12 mouse cellular contexts compared by ENCODE assay signal in the genomic region with DNA sequence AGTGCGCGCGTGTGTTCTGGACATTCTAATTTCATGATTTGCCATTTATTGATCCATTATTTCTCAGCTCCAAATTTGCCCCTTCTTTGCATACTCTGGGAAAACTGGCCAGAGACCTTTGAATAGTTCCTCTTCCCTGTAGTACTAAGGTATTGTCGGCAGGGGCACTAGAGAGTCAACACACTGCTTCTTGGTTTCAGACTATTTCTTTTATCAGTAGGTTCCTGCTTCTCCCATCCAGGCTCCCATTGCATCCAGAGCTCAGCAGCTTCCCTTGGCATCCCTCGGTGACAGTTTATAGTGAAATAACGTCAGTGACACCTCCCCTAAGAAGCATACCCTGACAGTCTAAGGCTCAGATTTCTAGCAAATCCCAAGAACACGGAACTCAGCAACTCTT. TPM values are rescaled to one million over a fixed set of nuclear protein-coding genes. Genes with fewer than 3 reads are reported as not detected.
DNase-seq lines count a peak whose midpoint lies in the region; ATAC-seq and TF ChIP-seq lines count a peak whose summit lies in the region.
"Had no signal": no experiment of that assay in that cellular context is flagged by ENCODE, and none has a peak within 500 bp of the region (broad histone marks: within the 10 kb centered on the region; RNA-seq: fewer than 3 reads in every experiment).

No protein-coding gene starts in this region.

- no peak for TF ChIP-seq EP300 in CH12.LX (IDR thresholded peaks at IDR 0.05; ENCODE audit: low read length)

- TF ChIP-seq POLR2A in cerebellum, adult 2 months (IDR thresholded peaks at IDR 0.05; ENCODE audit: borderline replicate concordance, insufficient read depth, low read length), result no peak
- no peak for TF ChIP-seq POLR2A in CH12.LX (IDR thresholded peaks at IDR 0.05; ENCODE audit: low read depth, low read length)

- dilution Hi-C loops in CH12.LX (cut with MboI; ENCODE audit: extremely low pct_ligation_motif_present, extremely low pct_unique_long_range_greater_than_20kb, low sequenced_read_pairs), result no loop called here

- no peak for DNase-seq in cerebellum, adult 2 months
- no peak for DNase-seq in left cerebral cortex, adult 2 months (ENCODE audit: extremely low spot score in 1 of 2, low spot score in 2 of 2)
- DNase-seq in left cerebral cortex, adult 8-10 months (ENCODE audit: low spot score in 2 of 2), result no peak
- DNase-seq in CH12.LX (ENCODE audit: extremely low read depth), result peak; percentile 14
- DNase-seq in c-Kit-negative CD71-positive TER-119-positive erythroid progenitor cells, embryonic 14.5 days (ENCODE audit: low read depth, low spot score), result peak; percentile 16
- DNase-seq in urinary bladder, postnatal 14 days (ENCODE audit: low spot score), result no peak
- DNase-seq: cerebellum, postnatal 14 days; midbrain, embryonic 14.5 days; spleen, adult 18-20 months had no signal

- TF ChIP-seq RAD21 in CH12.LX (IDR thresholded peaks at IDR 0.05; ENCODE audit: low read depth, low read length), result peak; percentile 51

- in situ Hi-C loops in CH12.LX (cut with MboI; ENCODE audit: low pct_ligation_motif_present, low pct_unique_long_range_greater_than_20kb, low sequenced_read_pairs), result no loop called here

- H3K4me3 ChIP-seq in cerebellum, adult 2 months (replicated peaks; ENCODE audit: insufficient read depth, low read depth, low read length), result no peak overlapping the region
- no peak overlapping the region for H3K4me3 ChIP-seq in left cerebral cortex, adult 2 months
- no peak overlapping the region for H3K4me3 ChIP-seq in CH12.LX (replicated peaks in 1 of 3; ENCODE audit: low read depth in 2 of 3, low read length in 2 of 3, poor library complexity in 1 of 3)
- no peak overlapping the region for H3K4me3 ChIP-seq in intestine, embryonic 16.5 days (ENCODE audit: low read length)
- H3K4me3 ChIP-seq: heart, embryonic 13.5 days had no signal

- H3K79me2 ChIP-seq in CH12.LX (replicated peaks; ENCODE audit: control insufficient read depth, extremely low read depth, insufficient read depth, poor library complexity, severe bottlenecking), result no peaks in the 10 kb centered on the region

- no peaks in the 10 kb centered on the region for H3K36me3 ChIP-seq in CH12.LX (replicated peaks in 1 of 2; ENCODE audit: control insufficient read depth in 1 of 2, insufficient read depth in 1 of 2, low read length in 1 of 2)
- no peaks in the 10 kb centered on the region for H3K36me3 ChIP-seq in intestine, embryonic 16.5 days (ENCODE audit: control insufficient read depth, insufficient read depth, low read length)
- H3K36me3 ChIP-seq: heart, embryonic 13.5 days had no signal

- no peak overlapping the region for H3K27ac ChIP-seq in cerebellum, adult 2 months (ENCODE audit: insufficient read depth, low read length)
- no peak overlapping the region for H3K27ac ChIP-seq in left cerebral cortex, adult 2 months
- no peak overlapping the region for H3K27ac ChIP-seq in CH12.LX (ENCODE audit: insufficient read depth, low read depth)
- no peak overlapping the region for H3K27ac ChIP-seq in intestine, embryonic 16.5 days (ENCODE audit: low read length)
- H3K27ac ChIP-seq: heart, embryonic 13.5 days had no signal

- H3K9me3 ChIP-seq in CH12.LX (replicated peaks; ENCODE audit: low read length), result no peaks in the 10 kb centered on the region
- H3K9me3 ChIP-seq in intestine, embryonic 16.5 days (ENCODE audit: control insufficient read depth, low read length), result no peaks in the 10 kb centered on the region
- H3K9me3 ChIP-seq: heart, embryonic 13.5 days had no signal

- no peaks in the 10 kb centered on the region for H3K4me1 ChIP-seq in cerebellum, adult 2 months (ENCODE audit: control insufficient read depth, insufficient read depth, low read length)
- H3K4me1 ChIP-seq in CH12.LX (ENCODE audit: control insufficient read depth in 1 of 2, insufficient read depth in 2 of 2), result peaks cover 0 to 4% of the 10 kb centered on the region in 2 experiments; a peak in 2 of 4 replicates
- no peaks in the 10 kb centered on the region for H3K4me1 ChIP-seq in intestine, embryonic 16.5 days (ENCODE audit: control insufficient read depth, insufficient read depth, low read length)
- H3K4me1 ChIP-seq: heart, embryonic 13.5 days had no signal

- no peak for ATAC-seq in cerebellum, adult (ENCODE audit: insufficient number of reproducible peaks, low FRiP score, low TSS enrichment)
- no peak for ATAC-seq in intestine, embryonic 16.5 days

- no peaks in the 10 kb centered on the region for H3K27me3 ChIP-seq in cerebellum, adult 2 months (ENCODE audit: control insufficient read depth, insufficient read depth, low read length)
- no peaks in the 10 kb centered on the region for H3K27me3 ChIP-seq in CH12.LX (replicated peaks)
- no peaks in the 10 kb centered on the region for H3K27me3 ChIP-seq in intestine, embryonic 16.5 days (replicated peaks; ENCODE audit: control insufficient read depth, insufficient read depth, low read length)
- H3K27me3 ChIP-seq: heart, embryonic 13.5 days had no signal

- no peak overlapping the region for H3K9ac ChIP-seq in CH12.LX (ENCODE audit: insufficient read depth, low read depth)
- no peak overlapping the region for H3K9ac ChIP-seq in intestine, embryonic 16.5 days (ENCODE audit: low read depth, low read length)
- H3K9ac ChIP-seq: heart, embryonic 13.5 days had no signal

- 73% methylated on average over 7 of the region's 7 CpGs for WGBS in cerebellum, adult 2 months
- 65% methylated on average over 7 of the region's 7 CpGs for WGBS in intestine, embryonic 16.5 days

- intact Hi-C loops in left cerebral cortex, adult 2 months (cut with DNase I), result no loop called here

- TF ChIP-seq CTCF in cerebellum, adult 2 months (IDR thresholded peaks at IDR 0.05; ENCODE audit: borderline replicate concordance, insufficient read depth, low read depth, low read length), result peak; percentile 29; the same call in 1 of the 2 replicates
- TF ChIP-seq CTCF in left cerebral cortex, adult 2 months (IDR thresholded peaks at IDR 0.05), result peak; percentile 36
- TF ChIP-seq CTCF in CH12.LX (conservative IDR thresholded peaks at IDR 0.05 in 1 of 2, IDR thresholded peaks at IDR 0.05 in 1 of 2; ENCODE audit: low read depth in 2 of 2, low read length in 2 of 2), result peak; percentile 63 to 64

- no peak overlapping the region for H3K4me2 ChIP-seq in CH12.LX (ENCODE audit: insufficient read depth, low read depth, poor library complexity, severe bottlenecking)
- H3K4me2 ChIP-seq in intestine, embryonic 16.5 days (ENCODE audit: low read depth, low read length), result no peak overlapping the region
- H3K4me2 ChIP-seq: heart, embryonic 13.5 days had no signal

TF ChIP-seq in CH12.LX, 34 proteins besides CTCF, POLR2A, EP300 and RAD21:
- no peak for TF ChIP-seq ZKSCAN1 (IDR thresholded peaks at IDR 0.05; ENCODE audit: borderline replicate concordance, low read depth, low read length)
- TF ChIP-seq SMC3 (IDR thresholded peaks at IDR 0.05; ENCODE audit: low read depth, low read length), result peak; percentile 25
- no peak for TF ChIP-seq MAFK (IDR thresholded peaks at IDR 0.05; ENCODE audit: insufficient replicate concordance, low read length)
- no peak for TF ChIP-seq CHD1 (IDR thresholded peaks at IDR 0.05; ENCODE audit: low read depth, low read length)

RNA-seq across cellular contexts. Expression of a gene that starts 28.5 kb away (rescaled TPM):
- 74.0 and 82.1 TPM in 2 replicates for polyA plus RNA-seq in cerebellum, adult 2 months (2012; rRNA removed)
- total RNA-seq in left cerebral cortex, adult 2 months (2021), result 10 to 100 TPM; 81.4 to 81.5 TPM
- total RNA-seq in left cerebral cortex, adult 8-10 months (2022), result 10 to 100 TPM; 77.8 to 89.9 (median 85.9) TPM
- total RNA-seq in CH12.LX (2012; rRNA removed) (0.38 and 1.3 TPM in 2 replicates), CH12.LX (2014; rRNA removed) (0.97 and 1.2 TPM in 2 replicates)
- polyA plus RNA-seq in CH12.LX (2012; ENCODE audit: insufficient read length, low read depth), result 0.33 and 0.34 TPM in 2 replicates
- 13.4 and 13.5 TPM in 2 replicates for polyA plus RNA-seq in intestine, embryonic 16.5 days (2015; fragmentation: Nextera tagmentation; extraction: Ambion mirVana)

RNA-seq across cellular contexts. Expression of a gene that starts 46.1 kb away (rescaled TPM):
- 26.9 and 28.1 TPM in 2 replicates for polyA plus RNA-seq in cerebellum, adult 2 months (2012; rRNA removed)
- 10 to 100 TPM; 48.9 to 53.7 TPM for total RNA-seq in left cerebral cortex, adult 2 months (2021)
- total RNA-seq in left cerebral cortex, adult 8-10 months (2022), result 10 to 100 TPM; 49.7 to 56.4 (median 53.3) TPM
- total RNA-seq in CH12.LX (2012; rRNA removed), result 12.9 and 22.5 TPM in 2 replicates
- 38.1 and 43.5 TPM in 2 replicates for total RNA-seq in CH12.LX (2014; rRNA removed)
- 12.3 and 14.7 TPM in 2 replicates for polyA plus RNA-seq in CH12.LX (2012; ENCODE audit: insufficient read length, low read depth)
- 40.2 and 46.7 TPM in 2 replicates for polyA plus RNA-seq in intestine, embryonic 16.5 days (2015; fragmentation: Nextera tagmentation; extraction: Ambion mirVana)

Comparison
In these comparisons a context has a peak if more than half of its experiments do, and no peak if none do; other contexts are left out.
1. DNase-seq: peak in CH12.LX (single experiment) and c-Kit-negative CD71-positive TER-119-positive erythroid progenitor cells, embryonic 14.5 days (single experiment); none in cerebellum, adult 2 months (0 of 2), left cerebral cortex, adult 2 months (0 of 2), left cerebral cortex, adult 8-10 months (0 of 2) and urinary bladder, postnatal 14 days (single experiment).
2. RNA of a gene that starts 28.5 kb away (total RNA-seq): 77.8 to 89.9 TPM in left cerebral cortex, adult 8-10 months and 81.4 to 81.5 TPM in left cerebral cortex, adult 2 months; 0.38 to 1.3 TPM in CH12.LX; every median in the first group is over 10 times any median in the second.
3. Peak in every context shown above with its lines, with median percentiles within 50 percentile points of each other: CTCF ChIP-seq.